Mouse (Mus musculus): ENCODE results near the gene Bcar1. TPM values are rescaled to one million over a fixed set of nuclear protein-coding genes. Genes with fewer than 3 reads are reported as not detected.

Bcar1 gene
- total RNA-seq, 1 experiment, result 72.6 TPM

DNA sequence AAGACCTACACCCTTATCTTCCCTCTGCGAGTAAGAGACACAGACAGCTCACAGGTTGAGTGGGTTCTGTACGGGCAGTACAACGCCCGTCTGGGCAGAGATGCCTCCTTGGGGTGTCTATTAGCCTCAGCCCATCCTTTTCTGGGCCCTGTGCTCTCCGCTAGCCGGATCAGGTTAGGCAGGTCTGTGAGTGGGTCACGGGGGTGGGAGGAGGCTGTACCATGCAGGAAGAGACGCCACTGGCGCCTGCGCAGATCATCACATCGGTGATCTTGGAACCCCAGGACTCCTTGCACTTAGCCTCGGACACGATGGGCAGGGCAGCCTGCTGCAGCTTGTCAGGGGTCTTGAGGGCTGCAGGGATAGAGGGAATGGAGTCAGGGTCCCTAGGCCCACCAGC lies 56.7 kb downstream of the Bcar1 start:
- Histone ChIP-seq H3K36me3 (ENCODE audit: control insufficient read depth, insufficient read depth, low read length, poor library complexity, severe bottlenecking) (no peaks in the 10 kb centered on the region), H3K4me1 (ENCODE audit: control insufficient read depth in 2 of 2, insufficient read depth in 2 of 2, low read length in 2 of 2, poor library complexity in 1 of 2) (no peaks in the 10 kb centered on the region), H3K9me3 (ENCODE audit: control insufficient read depth, insufficient read depth, low read depth, low read length) (no peaks in the 10 kb centered on the region), H3K27ac (ENCODE audit: insufficient read depth, low read depth, low read length, poor library complexity, severe bottlenecking) (no peak overlapping the region), H3K9ac (ENCODE audit: insufficient read depth, low read depth, low read length, poor library complexity, severe bottlenecking) (no peak overlapping the region), H3K4me3 (ENCODE audit: insufficient read depth in 1 of 2, low read depth in 1 of 2, low read length in 2 of 2, poor library complexity in 1 of 2, severe bottlenecking in 1 of 2) (peak overlapping the region in 1 of 2 experiments; percentile 6; a peak in 2 of 4 replicates)
- no peak for DNase-seq (ENCODE audit: low read depth, low spot score)
- in situ Hi-C loops (cut with MboI; ENCODE audit: low sequenced_read_pairs in 2 of 2, unreplicated experiment in 2 of 2), result no loop called here
- TF ChIP-seq MAFK (IDR thresholded peaks at IDR 0.05; ENCODE audit: insufficient read depth, low read depth, low read length), result no peak

DNA sequence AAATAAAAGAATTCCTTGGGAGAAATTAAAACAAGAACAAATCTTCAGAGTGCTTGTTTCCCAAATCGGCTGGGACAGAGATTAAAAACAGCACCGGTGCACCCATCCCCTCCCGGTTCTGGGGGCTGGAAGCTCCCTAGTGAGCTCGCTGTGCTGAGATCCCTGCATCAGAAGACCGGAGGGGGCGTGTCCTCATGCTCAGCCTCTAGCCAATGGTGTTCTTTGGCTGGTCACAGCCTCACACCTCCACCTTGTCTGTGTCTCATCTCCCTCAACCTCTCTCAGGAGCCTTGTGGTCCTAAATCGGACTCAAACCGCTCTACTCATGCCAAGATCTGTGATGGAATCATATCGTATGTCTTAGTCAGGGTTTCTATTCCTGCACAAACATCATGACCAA lies 61.1 kb downstream of the Bcar1 start:
- H3K9ac ChIP-seq (ENCODE audit: insufficient read depth, low read depth, low read length, poor library complexity, severe bottlenecking), result no peak overlapping the region
- H3K27ac ChIP-seq (ENCODE audit: insufficient read depth, low read depth, low read length, poor library complexity, severe bottlenecking), result no peak overlapping the region
- H3K36me3 ChIP-seq (ENCODE audit: control insufficient read depth, insufficient read depth, low read length, poor library complexity, severe bottlenecking), result no peaks in the 10 kb centered on the region
- no peaks in the 10 kb centered on the region for H3K4me1 ChIP-seq (ENCODE audit: control insufficient read depth in 2 of 2, insufficient read depth in 2 of 2, low read length in 2 of 2, poor library complexity in 1 of 2)
- no peak overlapping the region for H3K4me3 ChIP-seq (ENCODE audit: insufficient read depth in 1 of 2, low read depth in 1 of 2, low read length in 2 of 2, poor library complexity in 1 of 2, severe bottlenecking in 1 of 2)
- TF ChIP-seq HCFC1 (IDR thresholded peaks at IDR 0.05; ENCODE audit: borderline replicate concordance, insufficient read depth, low read length), result no peak
- no peak for TF ChIP-seq MAFK (IDR thresholded peaks at IDR 0.05; ENCODE audit: insufficient read depth, low read depth, low read length)
- TF ChIP-seq ZC3H11A (IDR thresholded peaks at IDR 0.05; ENCODE audit: borderline replicate concordance, low read depth, low read length), result no peak
- no peak for TF ChIP-seq CHD2 (IDR thresholded peaks at IDR 0.05; ENCODE audit: low read depth, low read length)
- TF ChIP-seq ZNF384 (IDR thresholded peaks at IDR 0.05; ENCODE audit: low read depth, low read length), result no peak
- H3K9me3 ChIP-seq (ENCODE audit: control insufficient read depth, insufficient read depth, low read depth, low read length), result no peaks in the 10 kb centered on the region
- in situ Hi-C loops (cut with MboI; ENCODE audit: low sequenced_read_pairs in 2 of 2, unreplicated experiment in 2 of 2), result no loop called here
- peak; percentile 43 for DNase-seq (ENCODE audit: low read depth, low spot score)

DNA sequence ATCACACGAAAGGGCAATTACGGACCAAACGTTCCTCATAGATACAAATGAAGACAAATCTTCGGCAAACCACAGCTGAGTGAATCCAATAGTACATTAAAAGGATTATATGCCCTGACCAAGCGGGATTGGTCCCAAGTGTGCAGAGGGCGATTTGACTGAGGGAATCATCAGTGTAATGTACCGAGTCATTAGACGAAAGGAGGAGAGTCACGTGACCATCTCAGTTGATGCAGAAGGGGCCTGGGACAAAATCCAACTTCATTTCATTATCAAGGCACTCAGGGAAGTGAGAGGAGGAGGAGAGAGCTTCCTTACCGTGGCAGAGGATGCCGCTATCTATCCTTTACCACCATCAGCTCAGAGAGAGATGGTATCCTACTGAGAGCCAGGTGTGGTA lies 62.5 kb downstream of the Bcar1 start:
- in situ Hi-C loops (cut with MboI; ENCODE audit: low sequenced_read_pairs in 2 of 2, unreplicated experiment in 2 of 2), result no loop called here
- Histone ChIP-seq H3K9me3 (ENCODE audit: control insufficient read depth, insufficient read depth, low read depth, low read length) (no peaks in the 10 kb centered on the region), H3K9ac (ENCODE audit: insufficient read depth, low read depth, low read length, poor library complexity, severe bottlenecking) (no peak overlapping the region), H3K27ac (ENCODE audit: insufficient read depth, low read depth, low read length, poor library complexity, severe bottlenecking) (no peak overlapping the region), H3K4me3 (ENCODE audit: insufficient read depth in 1 of 2, low read depth in 1 of 2, low read length in 2 of 2, poor library complexity in 1 of 2, severe bottlenecking in 1 of 2) (no peak overlapping the region), H3K36me3 (ENCODE audit: control insufficient read depth, insufficient read depth, low read length, poor library complexity, severe bottlenecking) (no peaks in the 10 kb centered on the region), H3K4me1 (ENCODE audit: control insufficient read depth in 2 of 2, insufficient read depth in 2 of 2, low read length in 2 of 2, poor library complexity in 1 of 2) (no peaks in the 10 kb centered on the region)
- DNase-seq (ENCODE audit: low read depth, low spot score), result no peak
- TF ChIP-seq CHD2 (IDR thresholded peaks at IDR 0.05; ENCODE audit: low read depth, low read length) (no peak), MAFK (IDR thresholded peaks at IDR 0.05; ENCODE audit: insufficient read depth, low read depth, low read length) (no peak), HCFC1 (IDR thresholded peaks at IDR 0.05; ENCODE audit: borderline replicate concordance, insufficient read depth, low read length) (no peak), ZNF384 (IDR thresholded peaks at IDR 0.05; ENCODE audit: low read depth, low read length) (no peak), ZC3H11A (IDR thresholded peaks at IDR 0.05; ENCODE audit: borderline replicate concordance, low read depth, low read length) (no peak)

DNA sequence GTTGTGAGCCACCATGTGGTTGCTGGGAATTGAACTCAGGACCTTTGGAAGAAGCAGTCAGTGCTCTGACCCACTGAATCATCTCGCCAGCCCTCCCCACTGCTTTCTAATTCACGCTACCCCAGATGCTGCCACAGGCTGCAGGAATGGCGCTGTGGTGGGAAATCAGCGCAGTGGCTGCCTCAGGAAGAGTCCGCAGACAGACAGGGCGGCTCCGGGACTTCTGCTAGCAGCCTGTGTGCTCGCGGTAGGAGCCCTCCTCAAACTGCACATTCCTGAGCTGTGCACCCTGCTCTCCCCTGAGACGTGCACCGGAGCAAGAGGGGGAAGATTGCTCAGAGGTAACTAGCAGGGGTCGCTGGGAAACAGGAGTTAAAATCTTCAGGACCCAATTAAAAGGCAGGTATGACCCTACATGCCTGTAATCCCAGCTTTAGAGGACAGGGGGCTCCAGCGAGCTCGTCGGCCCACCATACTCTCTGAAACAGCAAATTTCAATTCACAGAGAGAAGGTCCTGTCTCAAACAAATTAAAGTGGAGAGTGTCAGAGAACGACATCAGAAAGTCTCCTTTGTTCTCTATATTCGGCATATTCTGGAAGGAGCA lies 63.1 kb downstream of the Bcar1 start:
- H3K4me3 ChIP-seq (ENCODE audit: insufficient read depth in 1 of 2, low read depth in 1 of 2, low read length in 2 of 2, poor library complexity in 1 of 2, severe bottlenecking in 1 of 2), result peak overlapping the region; percentile 52 to 76

DNA sequence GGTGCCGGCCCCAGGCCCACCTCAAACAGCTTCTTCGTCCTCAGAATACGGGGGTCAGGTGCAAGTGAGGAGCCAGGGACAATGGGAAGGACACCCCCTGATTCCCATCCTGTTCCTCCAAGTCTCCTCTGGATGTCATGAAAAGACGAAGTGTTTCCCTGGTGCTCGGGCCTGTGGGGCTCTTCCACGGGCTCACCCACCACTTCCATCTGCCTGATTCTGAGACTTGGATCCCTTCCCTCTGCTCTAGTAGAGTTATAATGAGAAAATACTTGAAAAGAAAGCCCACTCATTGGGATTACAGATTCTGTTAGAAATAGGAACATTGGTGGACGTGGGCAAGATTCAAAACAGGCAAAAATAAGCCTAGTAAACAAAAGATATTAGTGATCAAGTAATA lies 64.8 kb downstream of the Bcar1 start:
- H3K27ac ChIP-seq (ENCODE audit: insufficient read depth, low read depth, low read length, poor library complexity, severe bottlenecking), result no peak overlapping the region
- no peaks in the 10 kb centered on the region for H3K36me3 ChIP-seq (ENCODE audit: control insufficient read depth, insufficient read depth, low read length, poor library complexity, severe bottlenecking)
- TF ChIP-seq HCFC1 (IDR thresholded peaks at IDR 0.05; ENCODE audit: borderline replicate concordance, insufficient read depth, low read length), result no peak
- TF ChIP-seq ZC3H11A (IDR thresholded peaks at IDR 0.05; ENCODE audit: borderline replicate concordance, low read depth, low read length), result no peak
- no peak for TF ChIP-seq CHD2 (IDR thresholded peaks at IDR 0.05; ENCODE audit: low read depth, low read length)
- TF ChIP-seq MAFK (IDR thresholded peaks at IDR 0.05; ENCODE audit: insufficient read depth, low read depth, low read length), result no peak
- no peak for TF ChIP-seq ZNF384 (IDR thresholded peaks at IDR 0.05; ENCODE audit: low read depth, low read length)
- no peaks in the 10 kb centered on the region for H3K9me3 ChIP-seq (ENCODE audit: control insufficient read depth, insufficient read depth, low read depth, low read length)
- in situ Hi-C loops (cut with MboI; ENCODE audit: low sequenced_read_pairs in 2 of 2, unreplicated experiment in 2 of 2), result no loop called here
- DNase-seq (ENCODE audit: low read depth, low spot score), result no peak
- H3K9ac ChIP-seq (ENCODE audit: insufficient read depth, low read depth, low read length, poor library complexity, severe bottlenecking), result no peak overlapping the region
- no peaks in the 10 kb centered on the region for H3K4me1 ChIP-seq (ENCODE audit: control insufficient read depth in 2 of 2, insufficient read depth in 2 of 2, low read length in 2 of 2, poor library complexity in 1 of 2)
- no peak overlapping the region for H3K4me3 ChIP-seq (ENCODE audit: insufficient read depth in 1 of 2, low read depth in 1 of 2, low read length in 2 of 2, poor library complexity in 1 of 2, severe bottlenecking in 1 of 2)

More for the DNA sequence above, 63.1 kb downstream of the Bcar1 start:
- peak; percentile 77 for DNase-seq (ENCODE audit: low read depth, low spot score)
- Histone ChIP-seq H3K27ac (ENCODE audit: insufficient read depth, low read depth, low read length, poor library complexity, severe bottlenecking) (no peak overlapping the region; the same call in 1 of the 2 replicates), H3K9me3 (ENCODE audit: control insufficient read depth, insufficient read depth, low read depth, low read length) (no peaks in the 10 kb centered on the region), H3K4me1 (ENCODE audit: control insufficient read depth in 2 of 2, insufficient read depth in 2 of 2, low read length in 2 of 2, poor library complexity in 1 of 2) (no peaks in the 10 kb centered on the region), H3K36me3 (ENCODE audit: control insufficient read depth, insufficient read depth, low read length, poor library complexity, severe bottlenecking) (no peaks in the 10 kb centered on the region), H3K9ac (ENCODE audit: insufficient read depth, low read depth, low read length, poor library complexity, severe bottlenecking) (peak overlapping the region; percentile 16; the same call in 1 of the 2 replicates)
- TF ChIP-seq MAFK (IDR thresholded peaks at IDR 0.05; ENCODE audit: insufficient read depth, low read depth, low read length) (0 out of 2 replicates have a peak, but pooled peaks have one; percentile 14), ZNF384 (IDR thresholded peaks at IDR 0.05; ENCODE audit: low read depth, low read length) (no peak), CHD2 (IDR thresholded peaks at IDR 0.05; ENCODE audit: low read depth, low read length) (no peak), HCFC1 (IDR thresholded peaks at IDR 0.05; ENCODE audit: borderline replicate concordance, insufficient read depth, low read length) (no peak), ZC3H11A (IDR thresholded peaks at IDR 0.05; ENCODE audit: borderline replicate concordance, low read depth, low read length) (0 out of 2 replicates have a peak, but pooled peaks have one; percentile 3)
- in situ Hi-C loops (cut with MboI; ENCODE audit: low sequenced_read_pairs in 2 of 2, unreplicated experiment in 2 of 2), result no loop called here

Data from ES-E14 (cell line).